Mouse (Mus musculus) liver, adult 2 months (tissue): ENCODE measurements around the gene Olig1. TPM values are rescaled to one million over a fixed set of nuclear protein-coding genes. Genes with fewer than 3 reads are reported as not detected.
A peak's percentile ranks its signal among the peaks of the same experiment; 100 is the strongest.

ENCODE experiments used
- DNase-seq: peaks from one replicate; pipeline ENCODE4 v3.0.0-alpha.2; 2011; ENCODE audit warnings: low read depth, low spot score; ENCODE audit errors: extremely low read depth
- H3K27ac ChIP-seq: fragments of 200-500 bp; replicated peaks from 2 replicates; pipeline ENCODE4 v1.5.1; 2012; ENCODE audit warnings: low read depth, mild to moderate bottlenecking, control low read depth, inconsistent platforms, low read length; ENCODE audit not compliant: insufficient read depth
- H3K27me3 ChIP-seq: fragments of 200-500 bp; 2 replicates; pipeline ENCODE4 v1.6.1; 2012; ENCODE audit warnings: mild to moderate bottlenecking, moderate library complexity, low read length, inconsistent platforms; ENCODE audit not compliant: control insufficient read depth, insufficient read depth
- H3K36me3 ChIP-seq: fragments of 200-500 bp; 2 replicates; pipeline ENCODE4 v1.6.1; 2012; ENCODE audit warnings: low read length, inconsistent platforms; ENCODE audit not compliant: control insufficient read depth, insufficient read depth
- H3K4me1 ChIP-seq: fragments of 200-500 bp; 2 replicates; pipeline ENCODE4 v1.6.1; 2011; ENCODE audit warnings: low read length; ENCODE audit not compliant: control insufficient read depth, insufficient read depth
- H3K4me3 ChIP-seq: fragments of 200-500 bp; 2 replicates; pipeline ENCODE4 v1.5.1; 2011; ENCODE audit warnings: low read depth, mild to moderate bottlenecking, control low read depth, low read length, moderate library complexity; ENCODE audit not compliant: insufficient read depth
- H3K79me2 ChIP-seq: fragments of 200-500 bp; 2 replicates; pipeline ENCODE4 v1.6.1; 2012; ENCODE audit warnings: inconsistent platforms, mild to moderate bottlenecking, low read length, moderate library complexity; ENCODE audit not compliant: control insufficient read depth, insufficient read depth
- H3K9ac ChIP-seq: fragments of 200-500 bp; 2 replicates; pipeline ENCODE4 v1.6.1; 2012; ENCODE audit warnings: low read depth, mild to moderate bottlenecking, control low read depth, inconsistent platforms, low read length
- CTCF ChIP-seq: fragments of 200-500 bp; IDR thresholded peaks from 2 replicates; pipeline ENCODE4 v1.5.1; 2011; ENCODE audit warnings: low read depth, low read length, control low read depth
- POLR2A ChIP-seq: fragments of 200-500 bp; IDR thresholded peaks from 2 replicates; pipeline ENCODE4 v1.6.1; 2011; ENCODE audit warnings: low read length, control low read depth; ENCODE audit not compliant: insufficient read depth; ENCODE audit errors: extremely low read depth
- WGBS: fragments of 180-500 bp; shearing (Covaris S2); methylation state at CpG from one replicate; pipeline ENCODE4 v1.1.7; 2018; 5-methylcytosine and 5-hydroxymethylcytosine counted together
- polyA plus RNA-seq: library from polyadenylated mRNA; depleted of rRNA; stranded (reverse); fragments of >200 nt; gene quantifications from 2 replicates; pipeline ENCODE4 v1.2.3, GENCODE M21; 2012; rRNA removed
- total RNA-seq: library from RNA; depleted of rRNA; stranded (reverse); fragments of >200 nt; gene quantifications from 2 replicates; pipeline ENCODE4 v1.2.3, GENCODE M21; 2014; rRNA removed

Olig1 gene
- total RNA-seq (0.34 and 0.55 TPM in 2 replicates), polyA plus RNA-seq (2.1 and 2.4 TPM in 2 replicates)

DNA sequence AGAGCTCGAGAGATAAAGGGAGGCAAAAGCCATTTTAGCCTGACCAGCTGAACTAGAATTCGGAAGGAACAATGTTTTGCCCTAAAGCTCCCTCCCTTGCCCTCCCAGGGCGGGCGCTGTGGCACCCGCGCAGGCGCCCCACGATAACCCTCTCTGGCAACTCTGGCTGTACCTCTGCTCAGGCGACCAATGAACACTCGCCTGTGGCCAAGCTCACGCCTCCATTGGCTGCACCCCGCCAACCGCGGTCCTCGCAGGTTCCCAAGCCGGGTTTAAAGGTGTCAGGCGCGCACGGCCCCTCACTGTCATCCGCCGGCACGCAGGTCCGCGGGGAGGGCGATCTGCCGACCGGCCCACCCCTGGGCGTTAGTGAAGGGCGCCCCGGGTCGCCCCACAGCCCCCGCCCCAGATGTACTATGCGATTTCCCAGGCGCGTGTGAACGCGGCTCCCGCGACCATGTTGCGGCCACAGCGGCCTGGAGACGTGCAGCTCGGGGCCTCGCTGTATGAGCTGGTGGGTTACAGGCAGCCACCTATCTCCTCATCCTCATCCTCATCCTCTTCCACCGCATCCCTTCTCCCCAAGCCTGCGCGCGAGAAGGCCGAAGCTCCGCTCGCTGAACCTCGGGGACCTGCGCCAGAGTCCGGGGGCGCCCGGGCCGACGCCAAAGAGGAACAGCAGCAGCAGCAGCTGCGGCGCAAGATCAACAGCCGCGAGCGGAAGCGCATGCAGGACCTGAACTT lies at the start of gene Olig1:
Gene Olig1 (plus strand): TSS at position 305 of the 744 bp plus-strand sequence.
- Histone ChIP-seq H3K9ac (peak within 1 kb of the TSS; percentile 50), H3K36me3 (no peaks in the 10 kb centered on the region), H3K27me3 (no peaks in the 10 kb centered on the region), H3K79me2 (no peaks in the 10 kb centered on the region), H3K4me1 (peaks cover 2% of the 10 kb centered on the region; the same call in 1 of the 2 replicates), H3K27ac (peak within 1 kb of the TSS; percentile 88), H3K4me3 (peak within 1 kb of the TSS; percentile 52; the same call in 1 of the 2 replicates)
- TF ChIP-seq CTCF = no peak
- no peak for TF ChIP-seq POLR2A
- peak; percentile 88 for DNase-seq
- 1% methylated on average over 64 of the region's 64 CpGs for WGBS

DNA sequence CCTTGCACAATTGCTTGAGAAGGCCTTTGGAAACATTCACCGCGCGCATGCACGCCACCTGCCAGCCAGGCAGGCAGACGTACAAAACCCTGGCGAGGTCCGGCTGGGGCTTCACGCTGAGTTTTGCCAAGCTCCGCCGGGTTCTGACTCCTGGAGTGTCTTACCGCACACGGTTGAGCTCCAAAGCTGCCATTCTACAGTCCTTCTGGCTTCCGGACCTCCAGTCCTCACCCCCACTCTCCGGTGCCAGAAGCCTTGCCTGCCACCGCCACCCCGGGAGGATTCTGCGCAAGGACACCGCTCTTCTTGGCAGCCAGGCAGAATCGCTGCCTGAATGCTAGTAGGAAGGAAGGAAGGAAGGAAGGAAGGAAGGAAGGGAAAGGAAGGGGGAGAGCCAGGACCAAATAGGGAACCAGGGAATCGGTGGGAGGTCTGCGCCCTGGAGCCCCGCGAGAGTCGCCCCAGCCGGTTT lies 47.4 kb upstream of the Olig1 start:
- DNase-seq = peak; percentile 34
- no peak overlapping the region for H3K4me3 ChIP-seq

DNA sequence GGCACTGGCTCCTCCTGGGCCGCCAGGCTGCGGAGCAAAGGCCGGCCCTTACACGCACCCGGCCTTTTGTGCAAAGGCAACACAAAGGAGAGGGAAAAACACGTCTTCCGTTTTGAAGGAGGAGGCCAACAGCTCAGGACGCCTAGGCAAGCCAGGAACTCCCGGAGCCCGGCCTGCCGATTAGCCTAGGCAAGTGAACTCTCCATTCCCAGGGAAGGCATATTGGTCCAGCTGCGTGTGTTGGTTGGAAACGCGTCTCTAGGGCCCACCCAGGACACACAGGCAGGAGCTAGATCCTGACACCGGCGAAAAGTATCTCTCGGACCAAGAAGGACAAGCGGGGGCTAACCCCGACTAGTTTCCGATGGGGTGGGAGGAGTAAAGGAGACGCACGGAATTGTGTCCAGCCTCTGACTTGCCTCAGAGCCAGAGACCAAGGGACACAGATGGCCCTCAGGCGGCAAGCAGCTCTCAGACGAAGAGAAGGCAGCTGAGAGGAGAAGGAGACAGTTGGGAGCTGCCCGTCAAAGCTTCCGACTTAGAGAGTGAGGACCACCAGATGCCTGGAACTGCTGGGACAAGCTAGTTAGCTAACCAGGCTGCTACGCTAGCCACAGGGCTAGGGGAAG lies 46.8 kb upstream of the Olig1 start:
- H3K4me1 ChIP-seq = no peaks in the 10 kb centered on the region
- no peak overlapping the region for H3K9ac ChIP-seq
- H3K36me3 ChIP-seq = no peaks in the 10 kb centered on the region
- no peaks in the 10 kb centered on the region for H3K79me2 ChIP-seq
- no peak overlapping the region for H3K4me3 ChIP-seq
- H3K27ac ChIP-seq = no peak overlapping the region
- no peak for DNase-seq
- 3% methylated on average over 27 of the region's 27 CpGs for WGBS
- H3K27me3 ChIP-seq = peaks cover 63% of the 10 kb centered on the region
- TF ChIP-seq POLR2A (no peak), CTCF (no peak)

More for the DNA sequence above, 47.4 kb upstream of the Olig1 start:
- no peak for TF ChIP-seq CTCF
- TF ChIP-seq POLR2A = no peak
- WGBS = 2% methylated on average over 25 of the region's 25 CpGs
- H3K79me2 ChIP-seq = no peaks in the 10 kb centered on the region
- no peak overlapping the region for H3K27ac ChIP-seq
- H3K4me1 ChIP-seq = no peaks in the 10 kb centered on the region
- H3K27me3 ChIP-seq = peaks cover 58% of the 10 kb centered on the region
- H3K36me3 ChIP-seq = no peaks in the 10 kb centered on the region
- H3K9ac ChIP-seq = no peak overlapping the region

DNA sequence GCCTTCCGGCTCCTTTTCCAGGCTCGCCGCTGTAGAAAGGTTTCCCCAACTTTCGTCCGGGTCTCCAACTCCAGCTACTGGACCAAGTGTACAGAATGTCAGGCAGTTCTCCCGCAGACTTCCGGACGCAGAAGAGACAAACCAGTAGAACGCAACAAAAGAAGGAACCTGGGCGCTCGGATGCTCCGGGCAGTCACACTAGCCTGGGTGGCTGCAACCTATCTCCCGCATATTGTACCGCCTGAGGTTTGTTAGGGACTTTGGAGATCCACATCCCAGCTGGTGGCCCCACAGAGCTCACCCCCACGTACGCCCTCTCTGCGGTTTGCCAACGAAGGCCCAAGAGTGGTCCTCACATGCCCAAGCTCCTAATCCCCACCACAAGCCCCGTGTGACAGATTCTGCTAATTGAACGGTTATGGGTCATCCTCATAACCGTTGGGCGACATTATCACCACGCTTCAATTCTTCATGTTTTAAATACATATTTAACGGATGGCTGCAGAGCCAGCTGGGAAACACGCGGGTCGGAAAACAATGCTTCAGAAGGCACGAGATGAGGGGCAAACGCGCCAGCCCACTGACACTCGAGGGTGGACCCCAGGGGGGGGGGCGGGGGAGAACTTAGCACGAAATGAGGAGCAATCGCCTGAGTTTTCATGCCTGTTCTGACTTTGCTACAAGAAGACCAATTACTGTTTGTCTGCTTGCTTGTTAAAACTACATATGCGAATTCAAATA lies 46.1 kb upstream of the Olig1 start:
- no peak overlapping the region for H3K9ac ChIP-seq
- no peak overlapping the region for H3K27ac ChIP-seq
- peaks cover 60% of the 10 kb centered on the region for H3K27me3 ChIP-seq
- H3K4me3 ChIP-seq = no peak overlapping the region
- H3K36me3 ChIP-seq = no peaks in the 10 kb centered on the region
- no peak for TF ChIP-seq CTCF
- no peak for TF ChIP-seq POLR2A
- 6% methylated on average over 35 of the region's 35 CpGs for WGBS
- H3K4me1 ChIP-seq = no peaks in the 10 kb centered on the region
- no peak for DNase-seq
- no peaks in the 10 kb centered on the region for H3K79me2 ChIP-seq

DNA sequence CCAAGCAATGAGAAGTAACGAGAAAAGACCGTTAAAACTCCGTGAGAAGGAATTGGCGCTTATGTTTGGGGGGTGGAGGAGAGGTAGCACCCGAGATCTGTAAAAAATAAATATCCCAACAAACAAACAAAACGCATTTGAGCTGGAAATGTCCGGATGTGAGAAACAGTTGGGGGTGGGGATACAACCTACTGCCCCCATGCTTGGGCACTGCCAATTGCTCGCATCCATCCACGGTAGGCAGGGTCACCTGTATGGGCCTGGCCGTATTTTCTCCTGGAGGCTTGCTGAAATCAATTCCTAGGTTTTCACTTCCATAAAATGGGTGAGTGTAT lies 45.5 kb upstream of the Olig1 start:
- H3K9ac ChIP-seq = no peak overlapping the region
- WGBS = 9% methylated on average over 10 of the region's 10 CpGs
- peaks cover 60% of the 10 kb centered on the region for H3K27me3 ChIP-seq
- DNase-seq = no peak
- H3K36me3 ChIP-seq = no peaks in the 10 kb centered on the region
- H3K79me2 ChIP-seq = no peaks in the 10 kb centered on the region
- no peak overlapping the region for H3K27ac ChIP-seq
- H3K4me1 ChIP-seq = no peaks in the 10 kb centered on the region
- H3K4me3 ChIP-seq = no peak overlapping the region
- TF ChIP-seq POLR2A = no peak
- no peak for TF ChIP-seq CTCF
